Mouse (Mus musculus): ENCODE data around the gene Map10. TPM values are rescaled to one million over a fixed set of nuclear protein-coding genes. Genes with fewer than 3 reads are reported as not detected.

Map10 gene
- polyA plus RNA-seq, 1 experiment from 2014 or later: 6.9 TPM

- H3K27me3 ChIP-seq (ENCODE audit: control insufficient read depth, insufficient read depth, low read length): no peaks in the 10 kb centered on the region
- no peak for ATAC-seq (replicated peaks; ENCODE audit: extremely low read depth, insufficient read depth, low FRiP score)
- no peak overlapping the region for H3K4me2 ChIP-seq (ENCODE audit: low read depth, low read length)
- H3K4me1 ChIP-seq (ENCODE audit: control insufficient read depth, insufficient read depth, low read length): peaks cover 5% of the 10 kb centered on the region
- no peak overlapping the region for H3K9ac ChIP-seq (ENCODE audit: low read length)
- no peak overlapping the region for H3K4me3 ChIP-seq (ENCODE audit: low read length)
- no peak overlapping the region for H3K27ac ChIP-seq (ENCODE audit: low read length)
- no peaks in the 10 kb centered on the region for H3K36me3 ChIP-seq (ENCODE audit: control insufficient read depth, insufficient read depth)
- H3K9me3 ChIP-seq (replicated peaks; ENCODE audit: control insufficient read depth, low read length): no peaks in the 10 kb centered on the region
- WGBS: 38% methylated on average over 7 of the region's 7 CpGs
Observed at GRCm38 (mm10) chr8:125716613-125717012, 47.0 kb downstream of the Map10 start.

- WGBS: 67% methylated on average over 4 of the region's 4 CpGs
- Histone ChIP-seq H3K4me2 (ENCODE audit: low read depth, low read length) (no peak overlapping the region), H3K9me3 (replicated peaks; ENCODE audit: control insufficient read depth, low read length) (no peaks in the 10 kb centered on the region), H3K27ac (ENCODE audit: low read length) (no peak overlapping the region), H3K36me3 (ENCODE audit: control insufficient read depth, insufficient read depth) (no peaks in the 10 kb centered on the region), H3K27me3 (ENCODE audit: control insufficient read depth, insufficient read depth, low read length) (no peaks in the 10 kb centered on the region), H3K4me1 (ENCODE audit: control insufficient read depth, insufficient read depth, low read length) (peaks cover 5% of the 10 kb centered on the region), H3K9ac (ENCODE audit: low read length) (no peak overlapping the region), H3K4me3 (ENCODE audit: low read length) (no peak overlapping the region)
- ATAC-seq (replicated peaks; ENCODE audit: extremely low read depth, insufficient read depth, low FRiP score): no peak
Observed at GRCm38 (mm10) chr8:125718914-125719313, 49.3 kb downstream of the Map10 start.

DNA sequence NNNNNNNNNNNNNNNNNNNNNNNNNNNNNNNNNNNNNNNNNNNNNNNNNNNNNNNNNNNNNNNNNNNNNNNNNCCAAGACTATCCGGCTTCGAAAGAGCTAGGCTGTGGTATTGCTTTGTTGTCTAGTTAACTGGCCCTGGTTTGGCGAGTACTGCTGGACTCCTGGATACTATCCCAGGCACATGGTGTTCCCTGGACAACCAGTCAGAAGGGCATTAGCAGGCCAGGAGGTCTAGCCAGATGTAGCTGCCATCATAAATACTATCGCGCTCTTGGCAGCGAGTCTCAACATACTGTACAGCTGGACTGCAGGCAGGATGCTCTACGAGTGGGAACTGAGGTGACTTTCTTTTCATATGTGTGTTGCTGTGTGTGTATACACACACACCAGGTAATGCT lies 53.1 kb downstream of the Map10 start:
- Histone ChIP-seq H3K27me3 (ENCODE audit: control insufficient read depth, insufficient read depth, low read length) (no peaks in the 10 kb centered on the region), H3K4me1 (ENCODE audit: control insufficient read depth, insufficient read depth, low read length) (no peaks in the 10 kb centered on the region), H3K4me2 (ENCODE audit: low read depth, low read length) (no peak overlapping the region), H3K4me3 (ENCODE audit: low read length) (no peak overlapping the region), H3K9me3 (replicated peaks; ENCODE audit: control insufficient read depth, low read length) (no peaks in the 10 kb centered on the region), H3K9ac (ENCODE audit: low read length) (no peak overlapping the region), H3K36me3 (ENCODE audit: control insufficient read depth, insufficient read depth) (no peaks in the 10 kb centered on the region), H3K27ac (ENCODE audit: low read length) (no peak overlapping the region)
- WGBS: 86% methylated on average over 7 of the region's 7 CpGs
- no peak for ATAC-seq (replicated peaks; ENCODE audit: extremely low read depth, insufficient read depth, low FRiP score)

Other genes with a start within 250 kb of the Map10 start
- 19.9 and 24.4 TPM in 2 replicates for gene Sipa1l2, start 100.0 kb upstream of the Map10 start, polyA plus RNA-seq (2015; fragmentation: Nextera tagmentation; extraction: Ambion mirVana)
- gene Ntpcr, start 60.1 kb downstream of the Map10 start, polyA plus RNA-seq (2015; fragmentation: Nextera tagmentation; extraction: Ambion mirVana): 27.1 and 30.8 TPM in 2 replicates
- 0.15 and 0.22 TPM in 2 replicates for gene Pcnx2, start 228.5 kb downstream of the Map10 start, polyA plus RNA-seq (2015; fragmentation: Nextera tagmentation; extraction: Ambion mirVana)
- 0.13 and 0.29 TPM in 2 replicates for gene Map3k21, start 240.6 kb downstream of the Map10 start, polyA plus RNA-seq (2015; fragmentation: Nextera tagmentation; extraction: Ambion mirVana)

Measured in heart, embryonic 16.5 days (tissue).